Mouse (Mus musculus): ENCODE results near the gene Clca3b. TPM values are rescaled to one million over a fixed set of nuclear protein-coding genes. Genes with fewer than 3 reads are reported as not detected.
A peak's percentile ranks its signal among the peaks of the same experiment; 100 is the strongest.
"Not testable (repeated sequence)": the region's sequence is repeated elsewhere in the genome, so short reads cannot be mapped to it uniquely, and the experiment has no call there.

The Clca3b gene
- polyA plus RNA-seq, 2 experiments = not detected

DNA sequence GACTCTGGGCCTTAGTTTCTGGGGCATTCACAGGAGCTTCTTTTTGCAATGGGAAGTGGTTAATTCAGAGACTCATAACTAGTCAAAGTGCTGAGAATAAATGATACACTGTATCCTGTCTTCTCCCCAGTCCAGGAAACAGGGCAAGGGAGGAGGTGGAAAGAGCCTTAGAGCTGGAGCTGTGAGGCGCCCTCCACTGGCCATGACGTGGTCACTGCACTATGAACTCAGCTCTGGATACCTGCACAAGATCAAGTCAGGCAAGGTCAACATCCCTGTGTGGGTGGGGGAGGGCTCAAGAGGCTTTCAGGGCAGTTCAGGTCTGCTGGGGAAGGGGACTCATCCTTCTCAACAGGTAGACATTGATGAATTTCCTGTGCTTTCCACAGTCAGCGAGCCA, 37.3 kb downstream of the Clca3b start:
- Histone ChIP-seq H3K27me3 (ENCODE audit: control insufficient read depth, insufficient read depth, low read length) (no peaks in the 10 kb centered on the region), H3K9me3 (ENCODE audit: control insufficient read depth, low read length) (no peaks in the 10 kb centered on the region), H3K36me3 (replicated peaks; ENCODE audit: control insufficient read depth, insufficient read depth, low read depth) (no peaks in the 10 kb centered on the region), H3K27ac (no peak overlapping the region), H3K4me2 (ENCODE audit: low read depth) (no peak overlapping the region), H3K4me3 (ENCODE audit: insufficient read depth in 1 of 2, low read depth in 2 of 2, low read length in 2 of 2) (no peak overlapping the region), H3K4me1 (replicated peaks; ENCODE audit: control insufficient read depth in 2 of 2, insufficient read depth in 2 of 2, low read length in 1 of 2) (no peaks in the 10 kb centered on the region), H3K9ac (replicated peaks) (no peak overlapping the region)
- TF ChIP-seq EP300 (IDR thresholded peaks at IDR 0.05; ENCODE audit: low read depth) (no peak), CTCF (IDR thresholded peaks at IDR 0.05; ENCODE audit: low read depth) (peak; percentile 45)
- no peak for DNase-seq (ENCODE audit: low read depth in 3 of 3, low spot score in 3 of 3)
- 22% methylated on average over 3 of the region's 3 CpGs for WGBS (ENCODE audit: insufficient replicate concordance)
- ATAC-seq (ENCODE audit: insufficient read depth) = no peak

DNA sequence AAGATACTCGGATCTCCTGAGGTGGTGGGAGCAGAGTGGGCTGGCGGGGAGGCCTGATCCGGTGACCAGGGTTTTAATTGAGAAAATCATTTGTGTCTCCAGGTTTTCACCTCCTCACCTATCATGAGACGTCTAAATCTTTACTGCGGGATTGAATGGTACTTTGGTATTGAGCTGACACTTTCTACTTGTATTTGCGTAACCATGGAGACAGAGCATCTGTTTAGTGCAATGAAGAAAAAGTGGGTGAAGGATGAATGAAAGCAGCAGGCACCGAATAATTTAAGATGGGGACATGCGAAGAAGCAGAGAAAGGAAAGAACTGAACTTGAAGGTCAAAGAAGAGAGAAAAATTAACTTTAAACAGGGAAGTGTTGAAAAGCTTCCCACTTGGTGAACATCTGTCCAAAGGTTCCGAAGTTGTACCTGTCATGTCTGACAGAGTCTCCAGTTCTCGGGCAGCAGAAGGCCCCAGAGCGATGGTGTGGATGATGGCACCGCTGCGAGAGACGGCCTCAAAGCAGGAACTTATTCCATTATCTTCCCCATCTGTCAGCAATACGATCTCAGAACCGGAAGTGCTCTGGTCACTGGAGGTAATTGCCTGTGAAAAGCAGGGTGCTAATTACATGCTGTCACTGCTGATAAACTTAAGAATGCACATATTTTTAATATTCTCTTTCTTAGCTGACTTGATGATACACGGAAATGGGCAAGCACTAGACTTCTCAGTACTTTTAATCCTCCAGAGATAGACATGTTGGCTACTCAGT, 40.8 kb downstream of the Clca3b start:
- not testable (repeated sequence) for H3K4me1 ChIP-seq (replicated peaks; ENCODE audit: control insufficient read depth in 2 of 2, insufficient read depth in 2 of 2, low read length in 1 of 2); ATAC-seq (ENCODE audit: insufficient read depth); H3K36me3 ChIP-seq (replicated peaks; ENCODE audit: control insufficient read depth, insufficient read depth, low read depth); H3K4me3 ChIP-seq (ENCODE audit: insufficient read depth in 1 of 2, low read depth in 2 of 2, low read length in 2 of 2); H3K27me3 ChIP-seq (ENCODE audit: control insufficient read depth, insufficient read depth, low read length); H3K27ac ChIP-seq; H3K4me2 ChIP-seq (ENCODE audit: low read depth); H3K9me3 ChIP-seq (ENCODE audit: control insufficient read depth, low read length); H3K9ac ChIP-seq (replicated peaks); DNase-seq (ENCODE audit: low read depth in 3 of 3, low spot score in 3 of 3)
- 54% methylated on average over 14 of the region's 17 CpGs for WGBS (ENCODE audit: insufficient replicate concordance)

- H3K4me2 ChIP-seq (ENCODE audit: low read depth); H3K9me3 ChIP-seq (ENCODE audit: control insufficient read depth, low read length); H3K9ac ChIP-seq (replicated peaks); H3K36me3 ChIP-seq (replicated peaks; ENCODE audit: control insufficient read depth, insufficient read depth, low read depth); H3K27ac ChIP-seq; ATAC-seq (ENCODE audit: insufficient read depth); H3K4me1 ChIP-seq (replicated peaks; ENCODE audit: control insufficient read depth in 2 of 2, insufficient read depth in 2 of 2, low read length in 1 of 2); H3K4me3 ChIP-seq (ENCODE audit: insufficient read depth in 1 of 2, low read depth in 2 of 2, low read length in 2 of 2); H3K27me3 ChIP-seq (ENCODE audit: control insufficient read depth, insufficient read depth, low read length); DNase-seq (ENCODE audit: low read depth in 3 of 3, low spot score in 3 of 3): not testable (repeated sequence)
- 58% methylated on average over 2 of the region's 2 CpGs for WGBS (ENCODE audit: insufficient replicate concordance)
Measured at GRCm38 (mm10) chr3:144806626-144807025, 42.5 kb downstream of the Clca3b start.

DNA sequence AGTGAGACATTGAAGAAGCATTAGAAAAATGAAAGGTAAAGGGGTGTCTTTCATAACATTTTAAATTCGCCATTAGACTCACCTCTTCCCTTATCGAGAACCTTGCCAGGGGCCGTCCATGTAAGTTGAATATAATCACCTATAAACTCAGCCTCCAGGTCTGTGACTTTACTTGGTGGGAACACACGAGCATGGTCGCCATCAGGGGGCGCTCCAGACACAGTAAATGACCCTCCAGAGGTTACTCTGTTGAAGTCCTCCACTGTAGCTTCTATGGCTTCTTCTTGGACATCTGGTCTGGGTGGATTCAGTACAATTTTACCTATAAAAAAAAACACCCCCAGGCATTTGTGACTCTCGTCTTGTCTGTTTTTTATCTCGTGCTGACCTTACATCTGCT, 47.3 kb downstream of the Clca3b start:
- ATAC-seq (ENCODE audit: insufficient read depth) (no peak), DNase-seq (ENCODE audit: low read depth in 3 of 3, low spot score in 3 of 3) (peak in 1 of 3 experiments; percentile 14)
- Histone ChIP-seq H3K27me3 (ENCODE audit: control insufficient read depth, insufficient read depth, low read length) (no peaks in the 10 kb centered on the region), H3K9me3 (ENCODE audit: control insufficient read depth, low read length) (no peaks in the 10 kb centered on the region), H3K4me2 (ENCODE audit: low read depth) (no peak overlapping the region), H3K4me3 (ENCODE audit: insufficient read depth in 1 of 2, low read depth in 2 of 2, low read length in 2 of 2) (no peak overlapping the region), H3K9ac (replicated peaks) (no peak overlapping the region), H3K36me3 (replicated peaks; ENCODE audit: control insufficient read depth, insufficient read depth, low read depth) (no peaks in the 10 kb centered on the region), H3K27ac (no peak overlapping the region), H3K4me1 (replicated peaks; ENCODE audit: control insufficient read depth in 2 of 2, insufficient read depth in 2 of 2, low read length in 1 of 2) (no peaks in the 10 kb centered on the region)
- peak; percentile 49 for TF ChIP-seq CTCF (IDR thresholded peaks at IDR 0.05; ENCODE audit: low read depth)
- TF ChIP-seq EP300 (IDR thresholded peaks at IDR 0.05; ENCODE audit: low read depth) = no peak
- 23% methylated on average over 8 of the region's 8 CpGs for WGBS (ENCODE audit: insufficient replicate concordance)

GRCm38 (mm10) chr3:144785181-144786148, 63.7 kb downstream of the Clca3b start:
- Histone ChIP-seq H3K9me3 (ENCODE audit: control insufficient read depth, low read length) (no peaks in the 10 kb centered on the region), H3K4me3 (ENCODE audit: insufficient read depth in 1 of 2, low read depth in 2 of 2, low read length in 2 of 2) (no peak overlapping the region), H3K9ac (replicated peaks) (no peak overlapping the region), H3K4me2 (ENCODE audit: low read depth) (peak overlapping the region; percentile 41), H3K4me1 (replicated peaks; ENCODE audit: control insufficient read depth in 2 of 2, insufficient read depth in 2 of 2, low read length in 1 of 2) (0 out of 4 replicates have a peak, but pooled peaks cover 0 to 2% of the 10 kb centered on the region in 2 experiments), H3K36me3 (replicated peaks; ENCODE audit: control insufficient read depth, insufficient read depth, low read depth) (no peaks in the 10 kb centered on the region), H3K27ac (no peak overlapping the region), H3K27me3 (ENCODE audit: control insufficient read depth, insufficient read depth, low read length) (no peaks in the 10 kb centered on the region)
- 51% methylated on average over 11 of the region's 11 CpGs for WGBS (ENCODE audit: insufficient replicate concordance)
- TF ChIP-seq CTCF (IDR thresholded peaks at IDR 0.05; ENCODE audit: low read depth) (no peak), EP300 (IDR thresholded peaks at IDR 0.05; ENCODE audit: low read depth) (peak; percentile 22; the same call in 1 of the 2 replicates)
- DNase-seq (ENCODE audit: low read depth in 3 of 3, low spot score in 3 of 3) = no peak
- peak; percentile 67; the same call in 1 of the 2 replicates for ATAC-seq (ENCODE audit: insufficient read depth)

Other genes starting within 250 kb of the Clca3b start
- 7.8 and 11.7 TPM in 2 replicates for gene Sh3glb1, start 129.0 kb downstream of the Clca3b start, polyA plus RNA-seq (2012; rRNA removed)
- gene Sh3glb1, start 129.0 kb downstream of the Clca3b start, polyA plus RNA-seq (2014; fragmentation: Nextera tagmentation; extraction: Ambion mirVana) = 74.4 and 80.3 TPM in 2 replicates
- gene Clca3a1, start 88.4 kb downstream of the Clca3b start, polyA plus RNA-seq (2012; rRNA removed) = 4.0 and 5.4 TPM in 2 replicates
- 3.0 and 4.2 TPM in 2 replicates for gene Clca3a1, start 88.4 kb downstream of the Clca3b start, polyA plus RNA-seq (2014; fragmentation: Nextera tagmentation; extraction: Ambion mirVana)
- not detected in 2 replicates for gene Clca3a2, start 29.9 kb downstream of the Clca3b start, polyA plus RNA-seq (2012; rRNA removed)
- not detected in 2 replicates for gene Clca3a2, start 29.9 kb downstream of the Clca3b start, polyA plus RNA-seq (2014; fragmentation: Nextera tagmentation; extraction: Ambion mirVana)
- not detected in 2 replicates for gene Clca4b, start 83.2 kb upstream of the Clca3b start, polyA plus RNA-seq (2012; rRNA removed)
- not detected in 2 replicates for gene Clca4b, start 83.2 kb upstream of the Clca3b start, polyA plus RNA-seq (2014; fragmentation: Nextera tagmentation; extraction: Ambion mirVana)
- not detected in 2 replicates for gene Clca4a, start 125.7 kb upstream of the Clca3b start, polyA plus RNA-seq (2012; rRNA removed)
- not detected in 2 replicates for gene Clca4a, start 125.7 kb upstream of the Clca3b start, polyA plus RNA-seq (2014; fragmentation: Nextera tagmentation; extraction: Ambion mirVana)
- not detected in 2 replicates for gene Clca1, start 183.4 kb upstream of the Clca3b start, polyA plus RNA-seq (2012; rRNA removed)
- gene Clca1, start 183.4 kb upstream of the Clca3b start, polyA plus RNA-seq (2014; fragmentation: Nextera tagmentation; extraction: Ambion mirVana) = not detected in 2 replicates